Mouse (Mus musculus) E14TG2a.4 (cell line): ENCODE measurements around the gene Trio.

Experiments
- H3K27me3 ChIP-seq: 2 replicates; pipeline ENCODE4 v1.6.1; 2014; ENCODE audit warnings: low read length, control low read depth; ENCODE audit not compliant: insufficient read depth
- H3K36me3 ChIP-seq: 2 replicates; pipeline ENCODE4 v1.6.1; 2014; ENCODE audit warnings: low read length, control low read depth; ENCODE audit not compliant: insufficient read depth
- H3K4me1 ChIP-seq: replicated peaks from 2 replicates; pipeline ENCODE4 v1.6.1; 2014; ENCODE audit warnings: low read depth, low read length, control low read depth
- H3K4me3 ChIP-seq: replicated peaks from 2 replicates; pipeline ENCODE4 v1.5.1; 2014; ENCODE audit warnings: mild to moderate bottlenecking, low read length
- H3K9me3 ChIP-seq: 2 replicates; pipeline ENCODE4 v1.6.1; 2014; ENCODE audit warnings: low read length, control low read depth
- CTCF ChIP-seq: conservative IDR thresholded peaks from 2 replicates; pipeline ENCODE4 v1.5.1; 2014; ENCODE audit warnings: low read length
- NANOG ChIP-seq: IDR thresholded peaks from 2 replicates; pipeline ENCODE4 v1.6.1; 2014; ENCODE audit warnings: borderline replicate concordance, low read length, mixed read lengths
- POU5F1 ChIP-seq: IDR thresholded peaks from 2 replicates; pipeline ENCODE4 v1.6.1; 2014; ENCODE audit warnings: low read length, borderline replicate concordance

Gene Trio

GRCm38 (mm10) chr15:27770513-27771196 is 255.0 kb downstream of the Trio start:
- Histone ChIP-seq H3K4me3 (no peak overlapping the region), H3K36me3 (no peaks in the 10 kb centered on the region), H3K27me3 (peaks cover 17% of the 10 kb centered on the region), H3K4me1 (peaks cover 7% of the 10 kb centered on the region; the same call in 1 of the 2 replicates), H3K9me3 (no peaks in the 10 kb centered on the region)
- TF ChIP-seq POU5F1 = no peak
- no peak for TF ChIP-seq NANOG
- no peak for TF ChIP-seq CTCF

GRCm38 (mm10) chr15:27761416-27761815 is 264.2 kb downstream of the Trio start:
- H3K27me3 ChIP-seq = no peaks in the 10 kb centered on the region
- H3K9me3 ChIP-seq = no peaks in the 10 kb centered on the region
- H3K4me3 ChIP-seq = no peak overlapping the region
- H3K4me1 ChIP-seq = no peaks in the 10 kb centered on the region
- no peaks in the 10 kb centered on the region for H3K36me3 ChIP-seq
- TF ChIP-seq CTCF = no peak
- no peak for TF ChIP-seq NANOG
- TF ChIP-seq POU5F1 = no peak

GRCm38 (mm10) chr15:27760655-27761054 is 265.0 kb downstream of the Trio start:
- Histone ChIP-seq H3K27me3 (no peaks in the 10 kb centered on the region), H3K4me3 (no peak overlapping the region), H3K36me3 (no peaks in the 10 kb centered on the region), H3K9me3 (no peaks in the 10 kb centered on the region), H3K4me1 (no peaks in the 10 kb centered on the region)
- TF ChIP-seq NANOG = no peak

- H3K27me3 ChIP-seq = no peaks in the 10 kb centered on the region
- no peaks in the 10 kb centered on the region for H3K4me1 ChIP-seq
- TF ChIP-seq POU5F1 (no peak), CTCF (no peak), NANOG (no peak)
- no peak overlapping the region for H3K4me3 ChIP-seq
- H3K36me3 ChIP-seq = no peaks in the 10 kb centered on the region
- H3K9me3 ChIP-seq = no peaks in the 10 kb centered on the region
Observed at GRCm38 (mm10) chr15:27759890-27760289, 265.8 kb downstream of the Trio start.

- H3K4me3 ChIP-seq = no peak overlapping the region
- H3K9me3 ChIP-seq = no peaks in the 10 kb centered on the region
- no peaks in the 10 kb centered on the region for H3K4me1 ChIP-seq
- H3K36me3 ChIP-seq = no peaks in the 10 kb centered on the region
- no peak for TF ChIP-seq CTCF
- TF ChIP-seq NANOG = no peak
- no peak for TF ChIP-seq POU5F1
- H3K27me3 ChIP-seq = no peaks in the 10 kb centered on the region
Observed at GRCm38 (mm10) chr15:27758680-27759079, 267.0 kb downstream of the Trio start.

- H3K27me3 ChIP-seq = 0 out of 2 replicates have a peak, but pooled peaks cover 4% of the 10 kb centered on the region
- no peaks in the 10 kb centered on the region for H3K9me3 ChIP-seq
- TF ChIP-seq NANOG (no peak), CTCF (no peak), POU5F1 (no peak)
- no peaks in the 10 kb centered on the region for H3K4me1 ChIP-seq
- no peaks in the 10 kb centered on the region for H3K36me3 ChIP-seq
- no peak overlapping the region for H3K4me3 ChIP-seq
Observed at GRCm38 (mm10) chr15:27756426-27756825, 269.2 kb downstream of the Trio start.

- Histone ChIP-seq H3K4me1 (no peaks in the 10 kb centered on the region), H3K9me3 (no peaks in the 10 kb centered on the region), H3K36me3 (no peaks in the 10 kb centered on the region), H3K27me3 (0 out of 2 replicates have a peak, but pooled peaks cover 4% of the 10 kb centered on the region), H3K4me3 (no peak overlapping the region)
- no peak for TF ChIP-seq CTCF
- TF ChIP-seq NANOG = no peak
- no peak for TF ChIP-seq POU5F1
Observed at GRCm38 (mm10) chr15:27754571-27755260, 270.9 kb downstream of the Trio start.

GRCm38 (mm10) chr15:27753923-27754322 is 271.7 kb downstream of the Trio start:
- Histone ChIP-seq H3K4me1 (no peaks in the 10 kb centered on the region), H3K4me3 (no peak overlapping the region), H3K27me3 (0 out of 2 replicates have a peak, but pooled peaks cover 4% of the 10 kb centered on the region), H3K36me3 (no peaks in the 10 kb centered on the region), H3K9me3 (no peaks in the 10 kb centered on the region)
- no peak for TF ChIP-seq CTCF
- TF ChIP-seq NANOG = no peak
- TF ChIP-seq POU5F1 = no peak
